Mouse (Mus musculus): ENCODE measurements around the gene Smim11. TPM values are rescaled to one million over a fixed set of nuclear protein-coding genes. Genes with fewer than 3 reads are reported as not detected.
A peak's percentile ranks its signal among the peaks of the same experiment; 100 is the strongest.

Gene Smim11
- total RNA-seq, 2 experiments from 2014 or later = 62.7 to 83.8 TPM

- no peak for TF ChIP-seq CTCF (IDR thresholded peaks at IDR 0.05)
- Histone ChIP-seq H3K27ac (no peak overlapping the region), H3K4me3 (no peak overlapping the region)
- intact Hi-C loops (cut with DNase I) = no loop called here
- no peak for DNase-seq
Observed at GRCm38 (mm10) chr16:92355982-92356381, 54.9 kb downstream of the Smim11 start.

- Histone ChIP-seq H3K4me3 (no peak overlapping the region), H3K27ac (no peak overlapping the region)
Observed at GRCm38 (mm10) chr16:92357023-92357422, 55.9 kb downstream of the Smim11 start.

GRCm38 (mm10) chr16:92357566-92357965, 56.5 kb downstream of the Smim11 start:
- H3K4me3 ChIP-seq = no peak overlapping the region
- no peak overlapping the region for H3K27ac ChIP-seq
- TF ChIP-seq CTCF (IDR thresholded peaks at IDR 0.05) = no peak
- intact Hi-C loops (cut with DNase I) = no loop called here
- no peak for DNase-seq

More at GRCm38 (mm10) chr16:92357023-92357422, 55.9 kb downstream of the Smim11 start:
- no peak for DNase-seq
- no peak for TF ChIP-seq CTCF (IDR thresholded peaks at IDR 0.05)
- intact Hi-C loops (cut with DNase I) = no loop called here

GRCm38 (mm10) chr16:92358734-92359133, 57.6 kb downstream of the Smim11 start:
- Histone ChIP-seq H3K27ac (no peak overlapping the region), H3K4me3 (no peak overlapping the region)
- intact Hi-C loops (cut with DNase I) = no loop called here
- TF ChIP-seq CTCF (IDR thresholded peaks at IDR 0.05) = no peak
- DNase-seq = no peak

- TF ChIP-seq CTCF (IDR thresholded peaks at IDR 0.05) = no peak
- Histone ChIP-seq H3K4me3 (no peak within 1 kb of the TSS), H3K27ac (no peak within 1 kb of the TSS)
- intact Hi-C loops (cut with DNase I) = no loop called here
- no peak for DNase-seq
Observed at GRCm38 (mm10) chr16:92359229-92359628, 58.1 kb downstream of the Smim11 start, which contains the start of gene Kcne1. Gene Kcne1 (minus strand): TSS chr16:92359468.

GRCm38 (mm10) chr16:92360711-92361110, 59.6 kb downstream of the Smim11 start:
- peak; percentile 8 for DNase-seq
- Histone ChIP-seq H3K4me3 (no peak overlapping the region), H3K27ac (no peak overlapping the region)
- intact Hi-C loops (cut with DNase I) = no loop called here
- no peak for TF ChIP-seq CTCF (IDR thresholded peaks at IDR 0.05)

Other genes starting within 250 kb of the Smim11 start
- gene Mrps6, start 243.0 kb upstream of the Smim11 start, total RNA-seq (2021) = 10 to 100 TPM; 25.7 to 29.4 TPM
- gene Gm49711, start 243.0 kb upstream of the Smim11 start, total RNA-seq (2021) = not detected
- gene Slc5a3, start 243.0 kb upstream of the Smim11 start, total RNA-seq (2021) = 1 to 10 TPM; 2.3 to 7.8 TPM
- gene Kcne2, start 8.9 kb upstream of the Smim11 start, total RNA-seq (2021) = not detected
- gene Fam243, start 20.2 kb downstream of the Smim11 start, total RNA-seq (2021) = not detected
- gene Kcne1, start 58.2 kb downstream of the Smim11 start, total RNA-seq (2021) = not detected
- 10 to 100 TPM; 76.4 to 93.3 TPM for gene Rcan1, start 169.6 kb downstream of the Smim11 start, total RNA-seq (2021)
- gene Clic6, start 184.4 kb downstream of the Smim11 start, total RNA-seq (2021) = not detected

All from gastrocnemius, adult 2 months (tissue).